Mouse (Mus musculus): Measurements from ENCODE around the gene Ripk3. TPM values are rescaled to one million over a fixed set of nuclear protein-coding genes. Genes with fewer than 3 reads are reported as not detected.

Ripk3 gene
- polyA plus RNA-seq, 1 experiment from 2014 or later, result 29.1 TPM

DNA sequence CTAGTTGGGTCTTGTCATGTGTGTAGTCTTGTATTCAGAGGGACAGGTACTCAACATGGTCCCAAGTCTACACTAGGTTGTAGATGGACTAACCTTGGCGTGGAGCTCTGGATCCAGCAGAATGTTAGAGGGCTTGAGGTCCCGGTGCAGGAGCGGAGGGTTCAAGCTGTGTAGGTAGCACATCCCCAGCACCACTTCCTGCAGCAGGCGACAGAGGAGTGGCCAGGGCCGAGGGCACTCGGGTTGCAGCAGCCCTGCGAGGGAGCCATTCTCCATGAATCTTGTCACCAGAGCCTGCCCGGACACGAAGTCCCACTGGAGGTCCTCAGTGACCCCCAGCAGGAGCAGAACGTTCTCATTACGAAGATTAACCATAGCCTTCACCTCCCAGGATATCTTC, 934 bp downstream of the Ripk3 start:
- Histone ChIP-seq H3K4me3 (peak overlapping the region; percentile 62), H3K27ac (no peak overlapping the region), H3K36me3 (peaks cover 8% of the 10 kb centered on the region; the same call in 1 of the 2 replicates), H3K9ac (peak overlapping the region; percentile 67), H3K4me2 (peak overlapping the region; percentile 88), H3K4me1 (peaks cover 27% of the 10 kb centered on the region), H3K27me3 (replicated peaks) (peaks cover 55% of the 10 kb centered on the region), H3K9me3 (replicated peaks) (no peaks in the 10 kb centered on the region)
- no peak for ATAC-seq
- WGBS (ENCODE audit: insufficient replicate concordance), result 40% methylated on average over 11 of the region's 11 CpGs

DNA sequence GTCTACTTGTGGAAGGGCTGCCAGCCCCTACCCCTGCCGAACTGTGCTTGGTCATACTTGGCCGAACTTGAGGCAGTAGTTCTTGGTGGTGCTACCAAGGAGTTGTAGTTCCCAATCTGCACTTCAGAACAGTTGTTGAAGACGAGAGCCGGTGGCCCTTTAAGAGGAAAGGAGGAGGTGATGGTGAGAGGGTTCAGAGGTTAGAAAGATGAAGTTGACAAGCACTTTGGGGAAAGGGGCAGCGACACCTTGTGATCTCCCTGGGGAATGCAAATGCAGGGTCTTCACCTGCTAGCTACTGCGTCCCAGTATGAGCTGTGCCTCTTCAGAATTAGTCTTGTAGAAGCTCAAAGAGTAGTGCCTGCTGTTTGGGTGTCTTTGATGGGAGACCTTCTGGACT, 3.5 kb downstream of the Ripk3 start:
- no peak overlapping the region for H3K9ac ChIP-seq
- peaks cover 77% of the 10 kb centered on the region for H3K27me3 ChIP-seq (replicated peaks)
- H3K4me2 ChIP-seq, result no peak overlapping the region
- H3K9me3 ChIP-seq (replicated peaks), result no peaks in the 10 kb centered on the region
- H3K27ac ChIP-seq, result no peak overlapping the region
- peaks cover 8% of the 10 kb centered on the region; the same call in 1 of the 2 replicates for H3K36me3 ChIP-seq
- ATAC-seq, result no peak
- H3K4me1 ChIP-seq, result peaks cover 45% of the 10 kb centered on the region
- H3K4me3 ChIP-seq, result no peak overlapping the region
- WGBS (ENCODE audit: insufficient replicate concordance), result 44% methylated on average over 6 of the region's 6 CpGs

DNA sequence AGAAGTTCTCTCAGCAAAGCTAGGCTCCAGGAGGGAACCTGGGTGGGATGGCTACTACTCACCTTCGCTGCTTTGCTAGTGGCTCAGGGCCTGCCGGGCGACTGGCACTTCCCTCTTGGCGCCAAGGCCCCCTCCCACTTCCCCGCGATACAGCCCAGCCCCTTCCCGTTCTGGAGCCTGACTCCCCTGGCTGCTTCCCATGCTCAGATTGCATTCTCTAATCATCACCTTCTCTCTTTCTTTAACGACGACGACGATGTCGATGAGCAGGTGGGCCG, 4.8 kb downstream of the Ripk3 start, which contains the start of gene Adcy4:
Gene Adcy4, minus strand, starts transcription at position 138 of the 278 bp plus-strand sequence.
- H3K9ac ChIP-seq, result no peak within 1 kb of the TSS
- ATAC-seq, result no peak
- peaks cover 43% of the 10 kb centered on the region for H3K4me1 ChIP-seq
- H3K27me3 ChIP-seq (replicated peaks), result peaks cover 78% of the 10 kb centered on the region
- 9% methylated on average over 13 of the region's 13 CpGs for WGBS (ENCODE audit: insufficient replicate concordance)
- H3K4me3 ChIP-seq, result peak within 1 kb of the TSS; percentile 31
- peak within 1 kb of the TSS; percentile 44 for H3K4me2 ChIP-seq
- no peak within 1 kb of the TSS for H3K27ac ChIP-seq
- no peaks in the 10 kb centered on the region for H3K9me3 ChIP-seq (replicated peaks)
- H3K36me3 ChIP-seq, result peaks cover 8% of the 10 kb centered on the region; the same call in 1 of the 2 replicates

DNA sequence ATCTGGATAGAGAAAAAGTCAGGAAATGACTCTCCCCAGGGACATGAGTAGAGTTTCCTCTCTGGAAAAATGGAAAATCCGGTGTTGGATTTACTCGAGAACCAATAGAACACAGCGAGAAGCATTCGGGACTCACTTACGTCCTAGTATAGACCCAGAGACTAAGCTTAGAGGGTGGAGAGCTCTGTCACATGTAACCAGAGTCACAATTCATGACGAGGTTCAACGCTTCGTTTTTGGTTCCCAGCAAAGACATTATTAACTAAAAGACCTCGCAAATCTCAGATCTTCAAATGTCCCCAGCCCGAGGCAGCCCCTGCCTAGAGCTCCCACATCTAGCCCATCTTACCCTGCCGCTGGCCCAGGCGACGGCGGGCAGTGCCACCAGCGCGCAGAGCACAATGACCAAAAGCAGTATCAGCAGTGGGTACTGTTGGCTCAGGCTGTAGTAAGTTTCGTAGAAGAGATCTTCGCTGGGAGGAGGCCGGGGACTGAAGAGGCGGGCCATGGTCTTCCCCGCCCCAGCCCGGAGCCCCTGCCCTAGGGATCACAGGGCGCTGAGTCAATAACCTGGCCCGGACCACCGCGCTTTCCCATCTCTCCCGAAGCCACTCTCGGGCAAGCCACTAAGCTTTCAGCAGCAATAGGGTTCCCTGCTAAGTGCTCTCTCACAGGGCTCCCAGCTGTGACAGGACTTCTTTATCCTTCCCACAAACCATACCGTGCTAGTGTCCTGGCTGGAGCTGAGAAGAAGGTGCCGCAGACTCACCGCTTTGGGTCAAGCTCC, 5.3 kb downstream of the Ripk3 start:
- 6% methylated on average over 31 of the region's 31 CpGs for WGBS (ENCODE audit: insufficient replicate concordance)
- H3K4me3 ChIP-seq, result peak overlapping the region; percentile 31
- no peaks in the 10 kb centered on the region for H3K9me3 ChIP-seq (replicated peaks)
- no peak for ATAC-seq
- H3K27ac ChIP-seq, result no peak overlapping the region
- peaks cover 8% of the 10 kb centered on the region; the same call in 1 of the 2 replicates for H3K36me3 ChIP-seq
- H3K9ac ChIP-seq, result no peak overlapping the region
- peak overlapping the region; percentile 44 for H3K4me2 ChIP-seq
- peaks cover 37% of the 10 kb centered on the region for H3K4me1 ChIP-seq
- peaks cover 83% of the 10 kb centered on the region for H3K27me3 ChIP-seq (replicated peaks)

DNA sequence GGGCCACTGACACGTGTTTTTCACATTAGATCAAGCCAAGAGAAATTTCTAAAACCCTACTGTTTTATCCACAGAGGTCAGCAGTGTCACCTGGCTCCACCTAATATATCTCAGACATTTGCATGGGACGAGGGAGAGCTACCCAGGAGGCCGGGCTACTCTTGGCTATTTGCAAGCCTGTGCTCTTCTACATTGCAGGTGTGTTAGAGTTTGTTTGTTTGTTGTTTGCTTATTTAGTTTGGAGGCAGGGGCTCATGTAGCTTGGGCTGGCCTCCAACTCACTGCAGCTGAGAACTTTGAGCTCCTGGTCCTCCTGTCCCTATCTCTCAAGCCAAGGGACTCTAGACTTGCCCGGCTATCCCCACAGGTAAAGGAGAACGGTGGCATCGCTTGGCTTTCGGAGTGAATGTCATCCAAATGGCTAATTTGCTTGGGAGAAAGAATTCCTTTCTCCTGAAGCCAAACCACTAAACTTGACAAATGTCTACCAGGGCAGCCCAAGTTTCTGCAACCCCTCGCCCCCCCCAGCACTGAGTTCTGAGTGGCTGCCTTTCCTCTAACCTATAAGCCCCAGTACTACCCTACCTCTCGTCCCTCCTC, 6.2 kb downstream of the Ripk3 start:
- ATAC-seq, result no peak
- H3K4me2 ChIP-seq, result peak overlapping the region; percentile 44; the same call in 1 of the 2 replicates
- WGBS (ENCODE audit: insufficient replicate concordance), result 54% methylated on average over 9 of the region's 9 CpGs
- peaks cover 75% of the 10 kb centered on the region for H3K27me3 ChIP-seq (replicated peaks)
- peaks cover 32% of the 10 kb centered on the region for H3K4me1 ChIP-seq
- peaks cover 8% of the 10 kb centered on the region; the same call in 1 of the 2 replicates for H3K36me3 ChIP-seq
- no peak overlapping the region for H3K4me3 ChIP-seq
- no peak overlapping the region for H3K9ac ChIP-seq
- H3K27ac ChIP-seq, result no peak overlapping the region
- no peaks in the 10 kb centered on the region for H3K9me3 ChIP-seq (replicated peaks)

DNA sequence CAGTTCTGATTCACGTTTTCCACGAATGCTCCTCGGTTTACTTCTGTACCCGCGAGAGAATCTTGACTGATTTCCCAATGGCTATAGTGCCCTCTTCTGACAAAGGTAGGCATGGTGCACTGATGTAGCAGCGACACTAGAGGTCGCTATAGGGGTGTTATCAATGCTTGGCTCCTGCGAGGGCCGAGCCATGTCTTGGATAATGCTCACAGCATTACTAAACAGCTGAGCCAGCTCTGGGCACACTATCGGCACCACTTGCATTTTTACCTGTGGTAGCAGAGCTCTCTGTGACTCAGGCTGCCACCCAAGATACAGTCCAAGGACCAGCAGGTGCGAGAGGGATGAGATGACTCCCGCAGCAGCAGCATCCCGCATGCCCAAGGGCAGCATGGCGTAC, 7.4 kb downstream of the Ripk3 start:
- Histone ChIP-seq H3K9ac (no peak overlapping the region), H3K27me3 (replicated peaks) (peaks cover 63% of the 10 kb centered on the region), H3K4me2 (peak overlapping the region; percentile 30), H3K27ac (no peak overlapping the region), H3K9me3 (replicated peaks) (no peaks in the 10 kb centered on the region), H3K36me3 (peaks cover 8% of the 10 kb centered on the region; the same call in 1 of the 2 replicates), H3K4me1 (peaks cover 43% of the 10 kb centered on the region), H3K4me3 (no peak overlapping the region)
- WGBS (ENCODE audit: insufficient replicate concordance), result 16% methylated on average over 14 of the region's 14 CpGs
- ATAC-seq, result peak; percentile 64

DNA sequence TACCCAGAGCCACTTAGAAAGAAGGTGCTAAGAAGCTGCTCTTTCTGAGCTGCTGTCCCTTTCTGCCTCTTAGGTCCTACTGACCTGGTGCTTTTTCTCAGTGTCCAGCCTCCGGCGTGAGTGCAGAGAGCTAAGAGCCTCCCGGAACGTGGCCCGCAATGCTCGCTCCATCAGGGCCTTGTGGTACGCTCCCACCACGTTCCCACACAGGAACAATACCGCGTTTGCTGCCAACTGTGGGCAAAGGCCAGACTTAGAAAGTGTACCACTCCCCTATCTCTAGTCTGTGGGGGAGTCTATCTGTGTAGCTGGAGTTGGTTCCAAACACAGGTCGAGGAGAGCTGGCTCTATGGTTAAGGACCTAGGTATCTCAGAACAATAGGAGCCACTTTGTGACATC, 7.9 kb downstream of the Ripk3 start:
- 68% methylated on average over 11 of the region's 11 CpGs for WGBS (ENCODE audit: insufficient replicate concordance)
- H3K36me3 ChIP-seq, result peaks cover 4% of the 10 kb centered on the region; the same call in 1 of the 2 replicates
- peaks cover 43% of the 10 kb centered on the region for H3K4me1 ChIP-seq
- no peaks in the 10 kb centered on the region for H3K9me3 ChIP-seq (replicated peaks)
- no peak overlapping the region for H3K27ac ChIP-seq
- no peak overlapping the region for H3K4me2 ChIP-seq
- no peak for ATAC-seq
- H3K4me3 ChIP-seq, result no peak overlapping the region
- H3K9ac ChIP-seq, result no peak overlapping the region
- peaks cover 59% of the 10 kb centered on the region for H3K27me3 ChIP-seq (replicated peaks)

DNA sequence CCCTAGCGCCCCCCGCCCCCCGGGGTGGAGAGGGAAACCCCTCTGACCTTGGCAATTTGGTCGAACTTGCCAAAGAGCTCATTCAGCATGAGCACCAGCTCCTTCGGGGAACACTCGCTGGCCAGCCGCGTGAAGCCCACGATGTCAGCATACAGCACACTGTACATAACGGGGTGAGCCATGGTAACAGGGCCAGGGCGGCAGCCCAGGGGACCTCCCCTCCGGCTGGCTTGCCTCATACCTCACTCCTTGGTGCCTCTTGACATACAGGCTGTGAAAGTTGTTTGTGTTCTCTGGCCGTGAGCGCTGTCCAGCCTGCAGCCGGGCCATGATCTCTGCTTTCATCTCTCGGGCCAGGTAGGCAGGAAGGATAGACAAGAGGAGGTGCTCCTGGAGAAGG, 9.0 kb downstream of the Ripk3 start:
- no peaks in the 10 kb centered on the region for H3K9me3 ChIP-seq (replicated peaks)
- ATAC-seq, result no peak
- peaks cover 43% of the 10 kb centered on the region for H3K4me1 ChIP-seq
- WGBS (ENCODE audit: insufficient replicate concordance), result 66% methylated on average over 16 of the region's 16 CpGs
- H3K4me2 ChIP-seq, result no peak overlapping the region
- H3K4me3 ChIP-seq, result no peak overlapping the region
- H3K27me3 ChIP-seq (replicated peaks), result peaks cover 56% of the 10 kb centered on the region
- H3K36me3 ChIP-seq, result no peaks in the 10 kb centered on the region
- H3K9ac ChIP-seq, result no peak overlapping the region
- no peak overlapping the region for H3K27ac ChIP-seq

DNA sequence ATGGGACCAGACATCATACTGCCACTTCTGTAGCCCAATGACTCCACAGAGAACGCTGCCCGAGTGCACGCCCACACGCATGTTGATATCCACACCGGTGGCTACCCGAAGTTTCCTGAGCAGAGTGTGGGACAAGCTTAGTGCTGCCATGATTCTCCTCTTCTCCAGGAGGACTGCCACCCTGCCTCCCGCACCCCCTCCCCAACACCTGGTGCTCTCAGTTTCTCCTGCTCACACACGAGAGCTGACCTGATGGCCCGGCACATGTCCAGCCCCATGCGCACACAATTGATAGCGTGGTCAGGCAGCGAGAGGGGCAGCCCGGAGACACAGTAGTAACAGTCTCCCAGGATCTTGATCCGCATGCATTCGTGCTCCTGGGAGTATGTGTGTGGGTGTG, 10.0 kb downstream of the Ripk3 start:
- WGBS (ENCODE audit: insufficient replicate concordance), result 79% methylated on average over 15 of the region's 15 CpGs
- no peak for ATAC-seq
- Histone ChIP-seq H3K4me3 (no peak overlapping the region), H3K9me3 (replicated peaks) (no peaks in the 10 kb centered on the region), H3K27ac (no peak overlapping the region), H3K36me3 (no peaks in the 10 kb centered on the region), H3K27me3 (replicated peaks) (peaks cover 56% of the 10 kb centered on the region), H3K9ac (no peak overlapping the region), H3K4me1 (peaks cover 38% of the 10 kb centered on the region), H3K4me2 (no peak overlapping the region)

DNA sequence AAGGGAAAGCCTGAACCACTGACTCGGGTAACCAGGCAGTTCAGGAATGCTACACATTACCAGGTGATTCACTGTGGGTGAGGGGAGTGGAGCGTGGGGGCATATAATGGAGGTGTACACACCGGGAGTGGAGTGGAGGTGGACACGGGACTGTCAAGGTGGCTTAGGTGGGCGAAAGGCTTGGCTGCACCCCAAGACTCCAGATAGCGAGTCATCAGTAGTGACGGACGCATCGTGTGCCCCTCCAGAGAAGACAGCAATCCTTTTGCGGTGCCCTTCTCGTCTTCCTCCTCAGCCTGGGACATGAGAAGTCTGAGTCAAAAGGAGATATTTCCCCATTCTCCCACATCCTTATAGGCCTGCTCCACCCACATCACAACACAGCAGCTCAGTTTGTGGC, 10.9 kb downstream of the Ripk3 start:
- 72% methylated on average over 11 of the region's 11 CpGs for WGBS (ENCODE audit: insufficient replicate concordance)
- H3K9ac ChIP-seq, result no peak overlapping the region

DNA sequence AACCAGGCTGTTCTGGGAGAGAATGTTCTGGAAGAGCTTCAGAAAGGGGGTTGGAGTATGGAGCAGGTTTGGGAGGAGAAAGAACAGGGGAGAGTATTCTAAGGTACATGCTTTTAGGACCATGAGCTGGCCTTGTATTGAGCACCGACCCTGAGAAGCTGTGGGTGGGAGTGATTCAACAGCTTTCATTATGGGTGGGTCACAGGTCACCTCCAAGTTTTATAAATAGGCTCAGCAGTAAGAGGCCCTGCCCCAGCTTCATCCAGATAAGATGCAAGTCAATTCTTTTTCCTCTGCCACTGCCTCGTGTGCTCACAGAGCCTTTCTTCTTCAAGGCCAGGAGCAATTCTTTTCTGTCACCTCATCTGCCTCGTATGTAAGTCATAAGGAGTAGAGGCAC, 11.5 kb downstream of the Ripk3 start:
- 15% methylated on average over 3 of the region's 3 CpGs for WGBS (ENCODE audit: insufficient replicate concordance)
- Histone ChIP-seq H3K4me3 (no peak overlapping the region), H3K4me1 (peaks cover 33% of the 10 kb centered on the region), H3K36me3 (no peaks in the 10 kb centered on the region), H3K27me3 (replicated peaks) (peaks cover 53% of the 10 kb centered on the region), H3K4me2 (no peak overlapping the region), H3K9ac (no peak overlapping the region), H3K9me3 (replicated peaks) (no peaks in the 10 kb centered on the region), H3K27ac (no peak overlapping the region)
- ATAC-seq, result no peak

More for the DNA sequence above, 10.9 kb downstream of the Ripk3 start:
- Histone ChIP-seq H3K4me2 (no peak overlapping the region), H3K4me3 (no peak overlapping the region), H3K36me3 (no peaks in the 10 kb centered on the region), H3K27me3 (replicated peaks) (peaks cover 53% of the 10 kb centered on the region), H3K4me1 (peaks cover 33% of the 10 kb centered on the region), H3K27ac (no peak overlapping the region), H3K9me3 (replicated peaks) (no peaks in the 10 kb centered on the region)
- no peak for ATAC-seq

DNA sequence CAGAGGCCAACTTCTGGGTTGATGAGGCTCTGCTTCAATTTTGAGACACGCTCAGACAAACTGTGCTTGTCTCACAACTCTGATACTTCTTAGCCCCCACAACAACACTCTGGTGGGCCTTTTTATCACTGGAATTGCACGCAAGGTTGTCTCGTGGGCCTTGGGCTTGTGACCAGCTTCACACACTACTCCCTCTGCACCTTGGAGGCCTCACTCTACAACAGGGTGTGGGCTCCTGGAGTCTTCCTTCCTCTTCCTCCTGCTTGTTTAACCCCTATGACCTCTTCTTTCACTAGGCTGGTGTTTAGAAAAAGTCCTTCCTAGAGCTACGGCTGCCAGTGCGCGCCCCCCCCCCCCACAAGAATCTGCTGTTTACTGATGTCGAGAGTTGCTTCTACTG, 12.0 kb downstream of the Ripk3 start:
- Histone ChIP-seq H3K9ac (no peak overlapping the region), H3K27me3 (replicated peaks) (peaks cover 53% of the 10 kb centered on the region), H3K9me3 (replicated peaks) (no peaks in the 10 kb centered on the region), H3K4me2 (no peak overlapping the region), H3K36me3 (no peaks in the 10 kb centered on the region), H3K4me1 (peaks cover 30% of the 10 kb centered on the region), H3K27ac (no peak overlapping the region), H3K4me3 (no peak overlapping the region)
- no peak for ATAC-seq
- WGBS (ENCODE audit: insufficient replicate concordance), result 51% methylated on average over 7 of the region's 7 CpGs

All from liver, embryonic 12.5 days (tissue).